Mouse (Mus musculus): ENCODE results near the gene Dennd5a.

- TF ChIP-seq CTCF (IDR thresholded peaks at IDR 0.05) (no peak), EP300 (IDR thresholded peaks at IDR 0.05) (no peak)
Observed at GRCm38 (mm10) chr7:109881561-109882099, 78.6 kb downstream of the Dennd5a start.
